Mouse (Mus musculus) macrophage (primary cell): ENCODE measurements around the gene Serpine2. TPM values are rescaled to one million over a fixed set of nuclear protein-coding genes. Genes with fewer than 3 reads are reported as not detected.

Experiments
- H3K27ac ChIP-seq: fragments of 350-480 bp; formaldehyde crosslinking; 2 replicates; pipeline ENCODE4 v1.9.0; 2021
- H3K36me3 ChIP-seq: fragments of 350-480 bp; formaldehyde crosslinking; 2 replicates; pipeline ENCODE4 v1.9.0; 2021; ENCODE audit errors: inconsistent target
- H3K4me3 ChIP-seq: fragments of 350-480 bp; formaldehyde crosslinking; 2 replicates; pipeline ENCODE4 v1.9.0; 2021; ENCODE audit errors: inconsistent target
- H3K79me2 ChIP-seq: fragments of 350-480 bp; formaldehyde crosslinking; 2 replicates; pipeline ENCODE4 v1.9.0; 2021; ENCODE audit errors: inconsistent target
- WGBS: methylation state at CpG from one replicate; pipeline ENCODE4 v1.1.7; 2026; ENCODE audit warnings: inconsistent platforms; ENCODE audit not compliant: missing documents; 5-methylcytosine and 5-hydroxymethylcytosine counted together
- polyA plus RNA-seq: library from polyadenylated mRNA; stranded (reverse); fragments of 250-400 nt; gene quantifications from 3 replicates; pipeline ENCODE4 v1.2.4, GENCODE M21; 2018; ENCODE audit warnings: inconsistent platforms
- total RNA-seq, 78 experiments: library from RNA; depleted of rRNA; stranded (reverse); fragments of 250-400 nt; gene quantifications; 1 replicate in 9 of 78; 2 replicates in 24 of 78; 3 replicates in 43 of 78; 4 replicates in 2 of 78; pipeline ENCODE4 v1.2.4; 2018; ENCODE audit warnings: inconsistent platforms in 56 of 78

Gene Serpine2
- 10 to 100 TPM in 1 of 26 experiments, 1 to 10 TPM in 1, under 1 TPM in 8, not detected in 16; 0.29 to 33.0 (median 0.74) TPM for total RNA-seq (2018; cell fraction: chromatin; rRNA removed)
- total RNA-seq (2018; cell fraction: cytosol; rRNA removed): 1 to 10 TPM in 9 of 26 experiments, under 1 TPM in 16, not detected in 1; 0.10 to 2.0 (median 0.56) TPM
- 1 to 10 TPM in 7 of 26 experiments, under 1 TPM in 16, not detected in 3; 0.22 to 5.5 (median 0.75) TPM for total RNA-seq (2018; cell fraction: nucleus; rRNA removed)
- polyA plus RNA-seq: 0.32 to 3.0 TPM (median 2.9 TPM) in 3 replicates

DNA sequence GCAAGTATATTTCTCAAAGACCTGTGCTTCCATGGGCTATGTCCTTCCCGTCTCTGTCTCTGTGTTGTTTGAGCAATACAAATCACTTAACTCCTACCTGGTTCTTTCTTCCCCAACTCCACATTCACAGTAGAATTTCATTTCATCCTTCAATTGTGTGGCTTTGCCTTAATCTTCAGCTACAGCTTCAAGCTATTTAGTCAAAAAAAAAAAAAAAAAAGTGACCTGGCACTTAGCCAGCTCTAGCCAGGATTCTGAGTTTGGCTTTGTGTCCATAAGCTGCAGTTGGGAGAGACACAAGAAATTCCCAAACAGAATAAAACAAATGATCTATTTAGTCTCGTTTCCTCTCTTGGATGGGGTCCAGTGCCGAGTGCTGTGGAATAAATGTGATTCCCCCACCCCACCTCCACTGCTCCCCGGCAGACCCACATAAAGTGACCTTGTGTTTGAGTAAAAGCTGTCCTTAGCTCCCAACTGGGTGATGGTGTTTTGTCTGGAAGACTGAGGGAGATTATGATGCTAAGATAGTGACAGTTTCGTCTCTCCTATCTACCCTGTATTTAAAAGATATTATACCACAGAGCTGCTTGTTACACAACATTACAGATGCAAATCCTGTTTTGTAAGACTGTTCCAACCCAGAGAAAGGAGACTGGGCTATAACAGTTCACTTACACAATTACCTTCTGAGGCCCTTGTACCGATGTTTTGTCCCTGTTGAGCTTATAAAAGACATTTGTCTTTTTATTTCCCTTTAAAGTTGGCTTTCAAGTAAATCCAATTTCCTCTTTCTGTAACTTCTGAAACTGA, at the start of gene Serpine2:
Serpine2 (minus strand) TSS at position 51 of the 813 bp plus-strand sequence.
- no peak within 1 kb of the TSS for H3K27ac ChIP-seq
- H3K36me3 ChIP-seq: no peaks in the 10 kb centered on the region
- H3K4me3 ChIP-seq: no peak within 1 kb of the TSS
- no peaks in the 10 kb centered on the region for H3K79me2 ChIP-seq
- WGBS: 40% methylated on average over 6 of the region's 6 CpGs

- Histone ChIP-seq H3K36me3 (no peaks in the 10 kb centered on the region), H3K4me3 (no peak overlapping the region), H3K27ac (no peak overlapping the region), H3K79me2 (no peaks in the 10 kb centered on the region)
- 93% methylated on average over 4 of the region's 4 CpGs for WGBS
Observed at GRCm38 (mm10) chr1:79907811-79908210, 46.8 kb upstream of the Serpine2 start.

GRCm38 (mm10) chr1:79905241-79905640, 44.3 kb upstream of the Serpine2 start:
- H3K36me3 ChIP-seq: no peaks in the 10 kb centered on the region
- whole genome bisulfite sequencing: 60% methylated on average over 3 of the region's 3 CpGs
- H3K27ac ChIP-seq: no peak overlapping the region
- H3K4me3 ChIP-seq: no peak overlapping the region
- H3K79me2 ChIP-seq: no peaks in the 10 kb centered on the region

GRCm38 (mm10) chr1:79902901-79903300, 41.9 kb upstream of the Serpine2 start:
- Histone ChIP-seq H3K4me3 (no peak overlapping the region), H3K79me2 (no peaks in the 10 kb centered on the region), H3K36me3 (no peaks in the 10 kb centered on the region), H3K27ac (no peak overlapping the region)
- 83% methylated on average over 2 of the region's 2 CpGs for WGBS

DNA sequence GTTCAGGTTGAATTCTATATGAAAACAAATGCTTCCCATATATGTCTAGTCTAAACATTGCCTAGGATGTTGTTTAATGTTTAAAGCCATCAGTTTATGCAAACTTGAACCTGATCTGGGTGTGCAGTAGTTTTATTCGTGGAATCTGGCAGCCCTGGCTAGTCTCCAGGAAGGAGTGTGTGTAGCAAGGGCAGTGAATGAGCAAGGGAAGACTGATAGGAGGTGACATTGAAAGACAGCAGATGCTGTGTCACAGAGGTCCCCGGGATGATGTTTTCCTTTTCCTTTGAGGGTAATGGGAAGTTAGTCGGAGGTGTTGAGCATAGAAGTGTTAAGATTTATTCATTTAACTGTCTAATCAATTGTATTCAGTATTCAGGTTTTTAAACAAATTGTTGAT, 21.7 kb upstream of the Serpine2 start:
- Histone ChIP-seq H3K27ac (no peak overlapping the region), H3K4me3 (no peak overlapping the region), H3K79me2 (no peaks in the 10 kb centered on the region), H3K36me3 (no peaks in the 10 kb centered on the region)
- WGBS: 64% methylated on average over 3 of the region's 3 CpGs

- H3K36me3 ChIP-seq: no peaks in the 10 kb centered on the region
- H3K79me2 ChIP-seq: no peaks in the 10 kb centered on the region
- H3K4me3 ChIP-seq: no peak overlapping the region
- H3K27ac ChIP-seq: no peak overlapping the region
- 100% methylated on average over 3 of the region's 3 CpGs for WGBS
Observed at GRCm38 (mm10) chr1:79874741-79875140, 13.8 kb upstream of the Serpine2 start.

GRCm38 (mm10) chr1:79860411-79861039, 455 bp downstream of the Serpine2 start:
- 56% methylated on average over 12 of the region's 12 CpGs for WGBS
- H3K4me3 ChIP-seq: no peak overlapping the region
- H3K79me2 ChIP-seq: no peaks in the 10 kb centered on the region
- H3K27ac ChIP-seq: no peak overlapping the region
- H3K36me3 ChIP-seq: no peaks in the 10 kb centered on the region

DNA sequence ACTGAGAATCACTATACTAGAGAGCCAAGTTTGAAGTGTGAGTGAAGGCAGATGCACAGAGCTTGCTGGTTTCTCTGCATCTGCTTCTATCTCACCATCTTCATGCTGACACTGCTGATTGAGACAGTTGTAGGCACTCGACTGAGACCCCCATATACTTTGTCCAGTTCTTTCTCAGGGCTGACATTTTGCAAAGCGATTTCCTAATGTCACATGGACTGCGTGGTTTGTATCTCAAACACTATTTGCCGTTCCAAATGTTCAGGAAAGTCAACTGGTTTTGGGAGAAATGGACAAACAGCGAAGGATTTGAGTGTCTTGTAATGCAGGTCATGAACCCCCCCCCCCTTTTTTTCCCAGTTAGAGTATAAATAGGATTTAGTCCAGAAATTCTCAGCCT, 1.0 kb downstream of the Serpine2 start:
- H3K4me3 ChIP-seq: no peak overlapping the region
- 84% methylated on average over 5 of the region's 5 CpGs for WGBS
- H3K79me2 ChIP-seq: no peaks in the 10 kb centered on the region
- no peak overlapping the region for H3K27ac ChIP-seq
- H3K36me3 ChIP-seq: no peaks in the 10 kb centered on the region

DNA sequence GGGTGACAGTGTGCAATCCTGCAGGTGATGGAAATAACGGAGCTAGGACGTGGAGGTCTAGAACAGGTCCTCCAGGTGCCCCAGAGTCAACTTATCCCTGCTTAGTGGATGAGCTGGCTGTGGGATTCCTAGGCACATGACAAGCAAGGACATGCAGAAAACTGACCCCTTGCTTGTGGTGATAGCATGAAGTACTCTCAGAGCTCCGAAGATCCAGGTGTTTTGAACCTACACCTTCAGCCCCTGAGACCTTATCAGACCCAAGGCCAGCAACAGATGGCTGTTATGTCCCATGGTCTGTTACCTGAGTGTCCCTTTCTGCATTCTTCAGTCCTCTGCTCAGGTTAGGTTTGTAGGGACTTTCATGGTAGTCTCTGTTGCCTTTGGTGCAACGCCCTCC, 2.0 kb downstream of the Serpine2 start:
- Histone ChIP-seq H3K27ac (no peak overlapping the region), H3K36me3 (no peaks in the 10 kb centered on the region), H3K79me2 (no peaks in the 10 kb centered on the region), H3K4me3 (no peak overlapping the region)
- WGBS: 41% methylated on average over 4 of the region's 4 CpGs

DNA sequence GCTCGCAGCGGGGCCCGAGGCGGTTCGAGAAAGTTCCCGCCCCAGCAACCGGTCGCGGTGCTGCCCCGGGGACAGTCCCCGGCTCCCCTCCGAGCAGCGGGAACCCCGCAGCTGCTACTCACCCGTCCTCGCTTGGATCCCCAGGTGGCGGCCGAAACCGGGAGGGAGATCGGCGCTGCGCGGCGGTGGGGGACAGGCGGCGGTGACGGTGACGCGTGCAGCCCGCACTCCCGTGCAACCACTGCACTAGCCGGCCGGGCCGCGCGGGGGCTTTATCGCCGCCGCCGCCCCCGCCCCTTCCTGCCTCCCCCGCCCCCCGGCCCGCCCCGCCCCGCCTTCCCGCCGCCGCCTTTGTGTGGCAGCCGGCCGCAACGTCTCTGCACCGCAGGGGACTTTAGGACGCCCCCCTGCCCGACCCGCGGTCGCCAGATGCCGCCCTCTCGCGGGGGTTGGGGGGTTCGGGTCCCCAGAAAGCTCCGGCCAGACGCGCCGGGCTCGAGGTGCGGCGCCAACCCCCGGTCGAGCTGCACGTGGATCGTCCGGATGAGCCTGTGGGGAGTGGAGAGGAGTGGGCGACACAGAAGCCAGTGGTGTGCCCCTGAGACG, 2.5 kb downstream of the Serpine2 start:
- Histone ChIP-seq H3K27ac (no peak overlapping the region), H3K36me3 (no peaks in the 10 kb centered on the region), H3K4me3 (no peak overlapping the region), H3K79me2 (no peaks in the 10 kb centered on the region)
- WGBS: 3% methylated on average over 65 of the region's 76 CpGs

DNA sequence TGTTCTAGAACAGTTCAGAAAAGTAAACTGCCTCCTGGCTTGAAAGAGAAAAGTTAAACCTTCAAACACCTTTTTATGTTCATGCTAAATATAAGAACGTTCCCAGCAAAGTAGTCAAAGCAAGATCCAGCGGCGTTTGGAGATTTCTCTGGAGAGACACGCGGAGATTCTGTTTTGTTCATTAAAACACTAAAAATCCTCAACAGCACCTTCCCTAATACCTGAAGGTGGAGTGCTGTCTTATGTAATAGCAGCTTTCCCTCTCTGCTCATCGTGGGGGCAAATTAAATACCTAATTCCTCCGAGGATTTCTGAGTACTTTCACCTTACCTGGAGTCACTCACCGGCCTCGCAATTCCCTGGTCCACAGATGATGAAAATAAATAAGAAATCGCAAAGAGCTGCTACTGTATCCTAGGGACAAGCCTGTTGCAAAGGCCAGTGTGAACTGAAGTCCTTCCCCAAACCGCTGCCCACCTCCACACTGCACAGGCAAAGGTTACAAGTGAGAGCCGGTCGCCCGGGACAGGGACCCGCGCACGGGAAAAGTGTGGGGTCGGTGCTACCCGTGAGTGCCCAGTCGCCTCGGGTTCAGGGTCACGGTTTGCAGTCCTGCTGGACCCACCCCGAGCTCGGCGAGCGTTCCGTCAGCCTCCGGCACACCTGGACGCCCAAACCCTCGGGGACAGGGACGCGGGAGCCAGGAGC, 3.1 kb downstream of the Serpine2 start:
- 12% methylated on average over 32 of the region's 32 CpGs for WGBS
- no peaks in the 10 kb centered on the region for H3K36me3 ChIP-seq
- no peak overlapping the region for H3K4me3 ChIP-seq
- H3K27ac ChIP-seq: no peak overlapping the region
- no peaks in the 10 kb centered on the region for H3K79me2 ChIP-seq

DNA sequence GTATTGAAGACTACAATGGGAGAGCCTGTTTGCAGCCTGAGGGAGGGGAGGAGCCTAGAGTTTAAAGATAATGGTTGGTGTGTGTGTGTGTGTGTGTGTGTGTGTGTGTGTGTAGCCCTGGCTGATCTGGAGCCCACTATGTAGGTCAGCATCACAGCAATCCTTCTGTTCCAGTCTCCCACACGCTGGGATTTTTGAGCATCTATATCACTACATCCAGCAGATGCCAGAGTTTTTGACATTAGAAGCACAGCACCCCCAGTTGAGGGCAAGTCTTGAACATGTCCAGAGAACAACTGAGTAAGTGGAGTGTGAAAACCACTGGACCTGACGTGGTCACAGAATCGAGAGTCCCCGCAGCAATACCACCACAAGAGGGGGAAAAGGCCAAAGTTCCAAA, 4.2 kb downstream of the Serpine2 start:
- H3K79me2 ChIP-seq: no peaks in the 10 kb centered on the region
- no peak overlapping the region for H3K27ac ChIP-seq
- no peak overlapping the region for H3K4me3 ChIP-seq
- no peaks in the 10 kb centered on the region for H3K36me3 ChIP-seq
- WGBS: 60% methylated on average over 3 of the region's 4 CpGs

- Histone ChIP-seq H3K27ac (no peak overlapping the region), H3K79me2 (no peaks in the 10 kb centered on the region), H3K36me3 (no peaks in the 10 kb centered on the region), H3K4me3 (no peak overlapping the region)
- 28% methylated on average over 3 of the region's 3 CpGs for WGBS
Observed at GRCm38 (mm10) chr1:79853527-79853926, 7.5 kb downstream of the Serpine2 start.

GRCm38 (mm10) chr1:79850341-79850740, 10.6 kb downstream of the Serpine2 start:
- Histone ChIP-seq H3K27ac (no peak overlapping the region), H3K79me2 (no peaks in the 10 kb centered on the region), H3K36me3 (no peaks in the 10 kb centered on the region), H3K4me3 (no peak overlapping the region)
- whole genome bisulfite sequencing: 92% methylated on average over 10 of the region's 10 CpGs
